Mouse (Mus musculus) MEL (cell line): ENCODE measurements around the gene Chp1. TPM values are rescaled to one million over a fixed set of nuclear protein-coding genes. Genes with fewer than 3 reads are reported as not detected.

ENCODE experiments used
- DNase-seq: peaks from one replicate; pipeline ENCODE4 v3.0.0; 2011; ENCODE audit warnings: low read depth, low spot score
- H3K27ac ChIP-seq: 2 replicates; pipeline ENCODE4 v1.5.1; 2012; ENCODE audit warnings: low read depth, mild to moderate bottlenecking, control low read depth, low read length, moderate library complexity; ENCODE audit not compliant: control insufficient read depth
- H3K27me3 ChIP-seq, 2 experiments: fragments of 150-350 bp in 1 of 2; sonication (generic) in 1 of 2; 2 replicates each; pipeline ENCODE4 v1.6.1; 2012; ENCODE audit warnings: low read length in 2 of 2, mild to moderate bottlenecking in 2 of 2, improper control_type of control experiment in 1 of 2, moderate library complexity in 1 of 2; ENCODE audit not compliant: insufficient read depth in 2 of 2, control insufficient read depth in 1 of 2
- H3K36me3 ChIP-seq, 2 experiments: 2 replicates each; pipeline ENCODE4 v1.6.1; 2012 to 2014; ENCODE audit warnings: low read length in 2 of 2, improper control_type of control experiment in 1 of 2, inconsistent platforms in 1 of 2, mild to moderate bottlenecking in 1 of 2; ENCODE audit not compliant: insufficient read depth in 2 of 2, control insufficient read depth in 1 of 2
- H3K4me1 ChIP-seq, 2 experiments: fragments of 150-350 bp in 1 of 2; sonication (generic) in 1 of 2; 2 replicates each; pipeline ENCODE4 v1.6.1; 2012; ENCODE audit warnings: low read length in 2 of 2, improper control_type of control experiment in 1 of 2, mild to moderate bottlenecking in 1 of 2; ENCODE audit not compliant: insufficient read depth in 2 of 2, control insufficient read depth in 1 of 2
- H3K4me3 ChIP-seq, 2 experiments: fragments of 150-350 bp in 1 of 2; sonication (generic) in 1 of 2; 2 replicates each; pipeline ENCODE4 v1.5.1; 2012; ENCODE audit warnings: low read depth in 2 of 2, low read length in 2 of 2, mild to moderate bottlenecking in 2 of 2, moderate library complexity in 2 of 2, control low read depth in 1 of 2, improper control_type of control experiment in 1 of 2; ENCODE audit not compliant: control insufficient read depth in 1 of 2, insufficient read depth in 1 of 2
- H3K79me2 ChIP-seq: 2 replicates; pipeline ENCODE4 v1.6.1; 2012; ENCODE audit warnings: mild to moderate bottlenecking, low read length, moderate library complexity; ENCODE audit not compliant: control insufficient read depth, poor library complexity, insufficient read depth
- H3K9ac ChIP-seq: 2 replicates; pipeline ENCODE4 v1.6.1; 2012; ENCODE audit warnings: low read depth, mild to moderate bottlenecking, control low read depth, low read length, moderate library complexity; ENCODE audit not compliant: control insufficient read depth, poor library complexity, severe bottlenecking
- H3K9me3 ChIP-seq: fragments of 150-350 bp; sonication (generic); replicated peaks from 2 replicates; pipeline ENCODE4 v1.6.1; 2012; ENCODE audit warnings: mild to moderate bottlenecking, low read length, improper control_type of control experiment, moderate library complexity; ENCODE audit not compliant: insufficient read depth
- CHD2 ChIP-seq: IDR thresholded peaks from 2 replicates; pipeline ENCODE4 v1.6.1; 2011; ENCODE audit warnings: low read length, improper control_type of control experiment
- CTCF ChIP-seq, 3 experiments: IDR thresholded peaks in 2 of 3; conservative IDR thresholded peaks in 1 of 3; 2 replicates each; pipeline ENCODE4 v1.5.1; 2011 to 2012; ENCODE audit warnings: low read length in 3 of 3, low read depth in 2 of 3, mild to moderate bottlenecking in 2 of 3, improper control_type of control experiment in 1 of 3, inconsistent platforms in 1 of 3, mixed read lengths in 1 of 3, moderate library complexity in 1 of 3; ENCODE audit not compliant: control insufficient read depth in 1 of 3, insufficient read depth in 1 of 3, poor library complexity in 1 of 3, severe bottlenecking in 1 of 3
- EP300 ChIP-seq, 2 experiments: IDR thresholded peaks; 2 replicates each; pipeline ENCODE4 v1.6.1; 2011; ENCODE audit warnings: improper control_type of control experiment in 2 of 2, low read length in 2 of 2, low read depth in 1 of 2, mild to moderate bottlenecking in 1 of 2
- ETS1 ChIP-seq: IDR thresholded peaks from 2 replicates; pipeline ENCODE4 v1.6.1; 2012; ENCODE audit warnings: low read depth, mild to moderate bottlenecking, inconsistent platforms, low read length, improper control_type of control experiment, moderate library complexity
- GABPA ChIP-seq: IDR thresholded peaks from 2 replicates; pipeline ENCODE4 v1.6.1; 2012; ENCODE audit warnings: low read depth, mild to moderate bottlenecking, inconsistent platforms, low read length, improper control_type of control experiment, moderate library complexity
- GATA1 ChIP-seq: IDR thresholded peaks from 2 replicates; pipeline ENCODE4 v1.6.1; 2011; ENCODE audit warnings: low read depth, low read length, improper control_type of control experiment
- JUND ChIP-seq: IDR thresholded peaks from 2 replicates; pipeline ENCODE4 v1.6.1; 2011; ENCODE audit warnings: low read depth, mild to moderate bottlenecking, improper control_type of control experiment, low read length
- KAT2A ChIP-seq: conservative IDR thresholded peaks from 2 replicates; pipeline ENCODE4 v1.6.1; 2012; ENCODE audit warnings: low read depth, low read length, improper control_type of control experiment, inconsistent platforms
- MAFK ChIP-seq: IDR thresholded peaks from 2 replicates; pipeline ENCODE4 v1.6.1; 2011; ENCODE audit warnings: low read depth, mild to moderate bottlenecking, low read length, improper control_type of control experiment, borderline replicate concordance
- MAX ChIP-seq: IDR thresholded peaks from 2 replicates; pipeline ENCODE4 v1.6.1; 2011; ENCODE audit warnings: low read length, improper control_type of control experiment
- MAZ ChIP-seq: IDR thresholded peaks from 2 replicates; pipeline ENCODE4 v1.6.1; 2012; ENCODE audit warnings: low read depth, mild to moderate bottlenecking, inconsistent platforms, low read length, improper control_type of control experiment
- MEF2A ChIP-seq: IDR thresholded peaks from 2 replicates; pipeline ENCODE4 v1.6.1; 2014; ENCODE audit warnings: low read depth, mild to moderate bottlenecking, inconsistent platforms, low read length, improper control_type of control experiment; ENCODE audit not compliant: poor library complexity, insufficient replicate concordance, severe bottlenecking; ENCODE audit errors: extremely low read depth
- MXI1 ChIP-seq: IDR thresholded peaks from 2 replicates; pipeline ENCODE4 v1.6.1; 2011; ENCODE audit warnings: mild to moderate bottlenecking, low read depth, low read length, improper control_type of control experiment
- MYB ChIP-seq: IDR thresholded peaks from 2 replicates; pipeline ENCODE4 v1.6.1; 2011; ENCODE audit warnings: mild to moderate bottlenecking, low read depth, low read length, improper control_type of control experiment
- MYC ChIP-seq: IDR thresholded peaks from 2 replicates; pipeline ENCODE4 v1.6.1; 2011; ENCODE audit warnings: low read depth, mild to moderate bottlenecking, low read length, improper control_type of control experiment, moderate library complexity
- POLR2A ChIP-seq, 2 experiments: IDR thresholded peaks; 2 replicates each; pipeline ENCODE4 v1.6.1; 2011 to 2012; ENCODE audit warnings: low read length in 2 of 2, mild to moderate bottlenecking in 2 of 2, control low read depth in 1 of 2, improper control_type of control experiment in 1 of 2, low read depth in 1 of 2, moderate library complexity in 1 of 2; ENCODE audit not compliant: control insufficient read depth in 1 of 2, insufficient read depth in 1 of 2, poor library complexity in 1 of 2
- RCOR1 ChIP-seq: IDR thresholded peaks from 2 replicates; pipeline ENCODE4 v1.6.1; 2012; ENCODE audit warnings: low read depth, mild to moderate bottlenecking, inconsistent platforms, low read length, improper control_type of control experiment
- SIN3A ChIP-seq: IDR thresholded peaks from 2 replicates; pipeline ENCODE4 v1.6.1; 2012; ENCODE audit warnings: low read length, improper control_type of control experiment, inconsistent platforms
- TAL1 ChIP-seq: IDR thresholded peaks from 2 replicates; pipeline ENCODE4 v1.6.1; 2012; ENCODE audit warnings: mild to moderate bottlenecking, inconsistent platforms, low read length, moderate library complexity, mixed read lengths
- TBP ChIP-seq: IDR thresholded peaks from 2 replicates; pipeline ENCODE4 v1.8.0; 2011; ENCODE audit warnings: low read depth, low read length, improper control_type of control experiment
- TCF12 ChIP-seq: IDR thresholded peaks from 2 replicates; pipeline ENCODE4 v1.6.1; 2014; ENCODE audit warnings: low read depth, mild to moderate bottlenecking, inconsistent platforms, low read length, improper control_type of control experiment, moderate library complexity
- UBTF ChIP-seq: IDR thresholded peaks from 2 replicates; pipeline ENCODE4 v1.6.1; 2012; ENCODE audit warnings: low read depth, mild to moderate bottlenecking, inconsistent platforms, low read length, improper control_type of control experiment, moderate library complexity, borderline replicate concordance; ENCODE audit not compliant: insufficient read depth
- USF1 ChIP-seq: IDR thresholded peaks from 2 replicates; pipeline ENCODE4 v1.6.1; 2014; ENCODE audit warnings: low read depth, mild to moderate bottlenecking, inconsistent platforms, low read length, improper control_type of control experiment, moderate library complexity
- USF2 ChIP-seq, 2 experiments: IDR thresholded peaks; 2 replicates each; pipeline ENCODE4 v1.6.1; 2011 to 2012; ENCODE audit warnings: improper control_type of control experiment in 2 of 2, low read length in 2 of 2, borderline replicate concordance in 1 of 2, inconsistent platforms in 1 of 2, low read depth in 1 of 2, mild to moderate bottlenecking in 1 of 2; ENCODE audit not compliant: insufficient read depth in 1 of 2
- ZC3H11A ChIP-seq: IDR thresholded peaks from 2 replicates; pipeline ENCODE4 v1.6.1; 2012; ENCODE audit warnings: low read depth, mild to moderate bottlenecking, inconsistent platforms, low read length, improper control_type of control experiment
- ZKSCAN1 ChIP-seq: IDR thresholded peaks from 2 replicates; pipeline ENCODE4 v1.6.1; 2012; ENCODE audit warnings: low read depth, mild to moderate bottlenecking, inconsistent platforms, low read length, improper control_type of control experiment, moderate library complexity
- ZMIZ1 ChIP-seq: IDR thresholded peaks from 2 replicates; pipeline ENCODE4 v1.6.1; 2012; ENCODE audit warnings: low read depth, mild to moderate bottlenecking, inconsistent platforms, low read length, improper control_type of control experiment, moderate library complexity
- ZNF384 ChIP-seq: IDR thresholded peaks from 2 replicates; pipeline ENCODE4 v1.6.1; 2012; ENCODE audit warnings: low read depth, mild to moderate bottlenecking, inconsistent platforms, low read length, improper control_type of control experiment
- polyA plus RNA-seq, 2 experiments: library from polyadenylated mRNA; stranded (reverse) in 1 of 2; unstranded in 1 of 2; fragments of >175 nt in 1 of 2; fragments of >200 nt in 1 of 2; gene quantifications; 2 replicates each; pipeline versions ENCODE4 v1.2.1 to v1.2.4; 2012; ENCODE audit warnings: low replicate concordance in 2 of 2, low read depth in 1 of 2; ENCODE audit not compliant: insufficient read length in 2 of 2, insufficient read depth in 1 of 2, missing spikeins in 1 of 2
- total RNA-seq: library from RNA; depleted of rRNA; stranded (reverse); fragments of 300-350 nt; gene quantifications from 2 replicates; pipeline ENCODE4 v1.2.3, GENCODE M21; 2012

Chp1 gene
- total and polyA plus RNA-seq, 3 experiments: 32.5 to 74.8 TPM; not detected in 1

DNA sequence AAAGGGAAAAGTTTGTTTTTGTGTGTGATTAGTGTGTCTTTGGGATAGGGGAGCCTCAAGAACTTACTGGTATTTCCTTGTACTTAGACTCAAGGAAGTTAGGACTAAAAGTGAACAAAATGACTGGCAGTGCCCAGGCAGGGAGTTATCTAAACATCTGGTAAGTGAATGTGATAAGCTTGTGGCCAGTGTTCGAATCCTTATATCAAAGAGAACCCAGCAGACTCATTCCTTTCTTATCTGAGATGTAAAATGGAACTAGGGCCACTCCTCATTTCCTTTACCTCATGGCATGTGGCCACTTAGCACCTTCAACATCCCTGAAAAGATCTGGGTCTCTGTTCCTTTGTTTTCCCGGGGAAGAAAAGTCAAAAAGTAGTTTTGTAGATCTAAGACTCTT is 56.4 kb downstream of the Chp1 start:
- Histone ChIP-seq H3K4me1 (peaks cover 24 to 34% of the 10 kb centered on the region in 2 experiments), H3K36me3 (peaks cover 37 to 61% of the 10 kb centered on the region in 2 experiments), H3K9ac (no peak overlapping the region), H3K9me3 (no peaks in the 10 kb centered on the region), H3K79me2 (peaks cover 6% of the 10 kb centered on the region; the same call in 1 of the 2 replicates), H3K27ac (peak overlapping the region; percentile 26), H3K4me3 (no peak overlapping the region), H3K27me3 (no peaks in the 10 kb centered on the region)
- peak; percentile 30 for DNase-seq
- TF ChIP-seq CHD2 (no peak), MAZ (no peak), RCOR1 (peak; percentile 59; the same call in 1 of the 2 replicates), USF2 (IDR thresholded peaks at IDR 0.05; ENCODE audit: borderline replicate concordance in 1 of 2, insufficient read depth in 1 of 2, low read depth in 1 of 2, low read length in 2 of 2) (no peak), USF1 (no peak), TCF12 (peak; percentile 81), MAFK (no peak), GABPA (no peak), ZKSCAN1 (no peak), EP300 (IDR thresholded peaks at IDR 0.05; ENCODE audit: low read depth in 1 of 2, low read length in 2 of 2) (peak; percentile 78 to 81), ZNF384 (no peak), POLR2A (IDR thresholded peaks at IDR 0.05; ENCODE audit: control insufficient read depth in 1 of 2, insufficient read depth in 1 of 2, low read depth in 1 of 2, low read length in 2 of 2, poor library complexity in 1 of 2) (no peak), ETS1 (peak; percentile 63), TAL1 (peak; percentile 32; the same call in 1 of the 2 replicates), GATA1 (peak; percentile 81)
- TF ChIP-seq, all 39 proteins: peak for 6

- Histone ChIP-seq H3K27ac (peak overlapping the region; percentile 74), H3K36me3 (peaks cover 29 to 58% of the 10 kb centered on the region in 2 experiments), H3K4me1 (peaks cover 24 to 34% of the 10 kb centered on the region in 2 experiments), H3K9ac (no peak overlapping the region; the same call in 1 of the 2 replicates), H3K4me3 (no peak overlapping the region), H3K27me3 (no peaks in the 10 kb centered on the region), H3K79me2 (0 out of 2 replicates have a peak, but pooled peaks cover 3% of the 10 kb centered on the region), H3K9me3 (no peaks in the 10 kb centered on the region)
- DNase-seq: peak; percentile 85
- TF ChIP-seq ZNF384: no peak
- TF ChIP-seq ZC3H11A: 0 out of 2 replicates have a peak, but pooled peaks have one; percentile 1
- no peak for TF ChIP-seq MAFK
- TF ChIP-seq SIN3A: peak; percentile 83
- peak; percentile 94 for TF ChIP-seq RCOR1
- no peak for TF ChIP-seq KAT2A
- TF ChIP-seq GATA1: peak; percentile 97
- peak; percentile 95 for TF ChIP-seq TAL1
- no peak for TF ChIP-seq MAZ
- peak; percentile 42; the same call in 1 of the 2 replicates for TF ChIP-seq MEF2A
- peak; percentile 93 to 94 for TF ChIP-seq EP300 (IDR thresholded peaks at IDR 0.05; ENCODE audit: low read depth in 1 of 2, low read length in 2 of 2)
- TF ChIP-seq USF2 (IDR thresholded peaks at IDR 0.05; ENCODE audit: borderline replicate concordance in 1 of 2, insufficient read depth in 1 of 2, low read depth in 1 of 2, low read length in 2 of 2): no peak
- no peak for TF ChIP-seq ZMIZ1
- TF ChIP-seq MXI1: peak; percentile 43
- no peak for TF ChIP-seq CTCF (IDR thresholded peaks at IDR 0.05 in 2 of 3, conservative IDR thresholded peaks at IDR 0.05 in 1 of 3; ENCODE audit: control insufficient read depth in 1 of 3, insufficient read depth in 1 of 3, low read depth in 2 of 3, low read length in 3 of 3, poor library complexity in 1 of 3, severe bottlenecking in 1 of 3)
- TF ChIP-seq MYB: 0 out of 2 replicates have a peak, but pooled peaks have one; percentile 34
- TF ChIP-seq GABPA: no peak
- TF ChIP-seq MAX: peak; percentile 49; the same call in 1 of the 2 replicates
- TF ChIP-seq JUND: no peak
- no peak for TF ChIP-seq UBTF
- TF ChIP-seq MYC: peak; percentile 38; the same call in 1 of the 2 replicates
- TF ChIP-seq TBP: no peak
Measured at GRCm38 (mm10) chr2:119605361-119605973, 58.0 kb downstream of the Chp1 start.
